Mouse (Mus musculus) left cerebral cortex, postnatal 4 days (tissue): ENCODE results near the gene Mbnl2. TPM values are rescaled to one million over a fixed set of nuclear protein-coding genes. Genes with fewer than 3 reads are reported as not detected.
A peak's percentile ranks its signal among the peaks of the same experiment; 100 is the strongest.

Source experiments
- DNase-seq: peaks from one replicate; pipeline ENCODE4 v3.0.0-alpha.2; 2022
- intact Hi-C: fragments of 180-260 bp; cut with DNase I; formaldehyde crosslinking; loops from one replicate; pipeline ENCODE4 v1.15.1; 2025
- total RNA-seq, 2 experiments: library from RNA; stranded (reverse); gene quantifications; 2 replicates each; pipeline ENCODE4 v1.2.3; 2021

Mbnl2 gene
- total RNA-seq, 2 experiments from 2014 or later, result 39.9 to 41.2 TPM

DNA sequence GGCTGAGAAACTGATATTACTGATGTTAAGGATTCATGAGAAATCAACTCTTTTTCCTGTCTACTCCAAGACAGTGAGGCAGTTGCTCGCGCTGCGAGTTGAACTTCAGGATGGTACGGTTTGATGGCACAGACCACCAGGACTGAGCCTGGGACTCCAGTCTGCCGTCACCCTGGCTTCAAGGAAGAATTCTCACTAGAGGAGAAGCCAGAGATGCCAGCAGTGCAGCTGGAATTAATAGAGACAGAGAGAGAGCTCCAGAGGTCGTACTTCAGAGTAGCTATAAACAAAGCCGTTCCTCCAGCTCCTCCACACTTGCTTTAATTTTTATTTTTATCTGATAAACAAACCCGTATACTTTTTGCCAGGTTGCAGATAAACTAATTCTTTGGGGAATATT, 102.5 kb downstream of the Mbnl2 start:
- DNase-seq, result no peak
- intact Hi-C loops, result no loop called here

DNA sequence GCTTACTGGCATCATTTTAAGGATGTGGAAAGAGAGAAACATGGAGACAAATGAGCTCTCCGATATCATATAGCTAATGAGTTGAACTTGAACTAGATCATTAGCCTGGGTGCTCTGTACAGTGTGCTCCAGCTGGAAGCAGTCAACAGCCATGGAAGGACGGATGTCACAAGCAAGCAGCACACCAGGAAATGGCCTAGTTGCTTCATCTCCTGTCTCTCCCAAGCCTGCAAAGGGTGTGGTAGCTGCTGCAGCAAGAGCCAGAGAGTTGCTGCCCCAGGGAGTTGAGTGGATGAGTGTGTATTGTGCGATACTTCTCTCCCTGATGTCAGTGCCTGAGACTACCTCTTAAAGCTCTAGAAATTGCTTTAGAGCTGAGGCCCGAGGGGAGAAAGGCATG, 104.2 kb downstream of the Mbnl2 start:
- intact Hi-C loops, result loop anchor here (10.0 kb wide), 1 partner anchor 545 kb away; no protein-coding TSS in a partner anchor
- no peak for DNase-seq

DNA sequence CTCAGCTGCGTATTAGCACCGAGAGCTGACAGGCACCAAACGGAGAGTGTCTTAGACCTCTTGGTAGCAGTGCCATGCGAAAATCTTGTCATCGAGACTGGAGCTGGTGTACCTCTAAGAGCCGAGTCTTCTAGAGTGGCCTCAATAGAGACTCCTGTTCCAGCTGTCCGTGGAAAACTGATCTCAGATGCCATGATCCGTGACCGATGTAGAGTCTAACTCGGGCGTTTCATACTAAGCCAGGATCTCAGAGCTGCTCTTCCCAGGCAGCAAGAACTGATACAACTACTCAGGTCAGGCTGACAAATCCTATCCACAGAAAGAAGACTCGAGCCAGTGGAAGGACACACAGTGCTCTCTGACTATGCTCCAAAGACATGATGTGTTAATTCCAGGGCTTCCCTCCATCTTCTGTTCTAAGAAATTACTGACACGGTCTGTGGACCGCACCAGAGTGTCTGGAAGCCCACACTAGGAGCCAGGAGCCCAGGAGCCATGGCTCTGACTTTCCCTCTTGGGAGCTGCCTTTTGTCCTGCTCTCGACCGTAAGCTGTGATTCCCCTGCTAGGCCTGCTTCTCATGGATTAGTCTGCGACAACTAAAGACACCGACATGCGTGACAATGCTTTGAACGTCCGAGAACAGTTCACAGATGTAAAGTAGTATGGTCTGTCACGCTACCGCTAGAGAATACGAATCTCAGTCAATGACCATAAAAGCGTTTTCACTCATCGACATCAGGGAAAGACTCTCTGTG, 106.1 kb downstream of the Mbnl2 start:
- intact Hi-C loops, result loop anchor here (10.0 kb wide), 1 partner anchor 547 kb away; no protein-coding TSS in a partner anchor

DNA sequence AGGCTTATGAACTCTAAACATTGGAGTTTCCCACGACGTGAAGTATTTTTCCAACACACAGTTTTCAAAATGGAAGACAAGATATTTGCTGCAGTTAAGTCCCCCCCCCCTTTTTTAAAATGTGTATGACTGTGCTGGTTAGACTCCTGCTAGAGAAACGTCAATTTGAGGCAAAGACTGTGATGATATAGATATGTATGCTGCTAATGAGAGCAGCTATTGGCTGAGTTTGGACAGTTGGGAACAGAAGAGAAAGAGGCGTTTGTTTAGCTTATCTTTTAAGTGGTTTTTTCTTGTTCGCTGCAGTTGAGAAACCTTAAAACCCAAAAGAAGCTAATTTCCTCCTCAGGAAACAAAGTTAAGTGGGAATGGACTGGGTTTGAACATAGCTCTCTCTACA, 106.7 kb downstream of the Mbnl2 start:
- intact Hi-C loops, result loop anchor here (10.0 kb wide), 1 partner anchor 547 kb away; no protein-coding TSS in a partner anchor
- DNase-seq, result no peak

More for the DNA sequence above, 106.1 kb downstream of the Mbnl2 start:
- DNase-seq, result no peak

DNA sequence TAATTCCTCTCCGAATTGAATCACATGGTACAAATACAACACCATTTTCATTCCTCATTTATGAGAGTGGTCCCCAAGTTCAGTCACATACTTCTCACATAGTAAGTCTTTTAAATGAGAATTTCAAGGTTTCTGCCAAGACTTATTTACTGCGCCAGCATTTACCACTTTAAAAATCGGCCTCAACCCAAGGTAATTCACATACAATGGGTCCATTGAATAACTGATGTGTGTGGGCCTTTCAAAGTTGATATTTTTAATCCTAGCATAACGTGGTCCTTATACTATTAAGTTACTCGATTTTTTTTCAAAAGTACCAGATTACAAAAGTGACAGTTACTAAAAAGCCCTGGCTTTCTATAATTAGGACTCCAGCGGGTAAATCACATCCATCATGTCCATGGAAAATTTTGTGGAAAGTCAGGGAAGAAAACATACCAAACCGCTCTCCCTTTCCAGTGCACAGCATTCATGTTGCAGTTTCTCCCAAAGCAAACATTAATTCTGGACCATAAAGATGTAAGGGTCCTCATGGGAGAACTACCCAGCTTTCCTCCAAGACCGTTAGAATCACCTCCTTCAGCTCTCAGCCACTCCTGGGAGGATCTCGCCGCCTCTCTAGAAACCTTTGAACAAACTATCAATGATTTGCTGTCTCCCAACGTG, 107.8 kb downstream of the Mbnl2 start:
- no peak for DNase-seq
- intact Hi-C loops, result loop anchor here (10.0 kb wide), 1 partner anchor 549 kb away; no protein-coding TSS in a partner anchor

DNA sequence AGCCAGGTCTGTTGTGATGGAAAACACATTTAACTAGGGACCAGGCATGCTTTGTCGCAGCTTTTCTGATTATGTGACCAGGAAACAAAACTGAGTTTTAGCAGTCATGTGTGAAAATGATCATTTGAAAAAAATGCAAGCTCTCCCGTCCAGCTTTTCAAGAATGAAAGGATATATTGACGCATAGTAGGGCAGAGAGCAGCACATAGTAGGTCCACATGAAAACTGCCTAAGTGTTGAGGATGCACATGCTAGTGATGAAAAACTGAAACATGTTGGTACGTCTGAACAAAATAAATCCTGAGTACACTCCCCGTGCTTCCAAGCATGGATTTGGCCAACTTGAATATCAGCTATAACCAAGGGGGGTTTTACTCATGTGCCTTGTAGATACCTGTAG, 109.1 kb downstream of the Mbnl2 start:
- intact Hi-C loops, result loop anchor here (10.0 kb wide), 1 partner anchor 550 kb away; no protein-coding TSS in a partner anchor
- DNase-seq, result no peak

DNA sequence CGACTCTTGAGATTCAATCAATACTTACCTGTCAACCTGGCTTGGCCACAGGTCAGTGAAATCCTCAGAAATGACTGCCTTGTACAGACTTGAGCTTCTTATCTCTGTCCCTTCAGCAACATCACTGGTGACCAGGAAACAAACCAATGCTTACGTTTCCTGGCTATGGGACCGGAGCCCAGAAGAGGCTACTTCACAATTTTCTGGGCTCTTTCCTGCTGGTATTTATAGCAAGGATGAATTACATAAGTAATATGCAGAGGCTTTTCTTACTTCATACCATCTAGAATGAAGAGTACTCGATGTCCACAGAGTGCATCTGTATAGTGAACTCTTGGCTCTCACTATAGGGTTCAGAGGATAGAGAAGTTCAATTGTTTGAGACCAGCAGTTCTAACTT, 111.8 kb downstream of the Mbnl2 start:
- DNase-seq, result no peak
- intact Hi-C loops, result loop anchor here (10.0 kb wide), 1 partner anchor 552 kb away; no protein-coding TSS in a partner anchor

DNA sequence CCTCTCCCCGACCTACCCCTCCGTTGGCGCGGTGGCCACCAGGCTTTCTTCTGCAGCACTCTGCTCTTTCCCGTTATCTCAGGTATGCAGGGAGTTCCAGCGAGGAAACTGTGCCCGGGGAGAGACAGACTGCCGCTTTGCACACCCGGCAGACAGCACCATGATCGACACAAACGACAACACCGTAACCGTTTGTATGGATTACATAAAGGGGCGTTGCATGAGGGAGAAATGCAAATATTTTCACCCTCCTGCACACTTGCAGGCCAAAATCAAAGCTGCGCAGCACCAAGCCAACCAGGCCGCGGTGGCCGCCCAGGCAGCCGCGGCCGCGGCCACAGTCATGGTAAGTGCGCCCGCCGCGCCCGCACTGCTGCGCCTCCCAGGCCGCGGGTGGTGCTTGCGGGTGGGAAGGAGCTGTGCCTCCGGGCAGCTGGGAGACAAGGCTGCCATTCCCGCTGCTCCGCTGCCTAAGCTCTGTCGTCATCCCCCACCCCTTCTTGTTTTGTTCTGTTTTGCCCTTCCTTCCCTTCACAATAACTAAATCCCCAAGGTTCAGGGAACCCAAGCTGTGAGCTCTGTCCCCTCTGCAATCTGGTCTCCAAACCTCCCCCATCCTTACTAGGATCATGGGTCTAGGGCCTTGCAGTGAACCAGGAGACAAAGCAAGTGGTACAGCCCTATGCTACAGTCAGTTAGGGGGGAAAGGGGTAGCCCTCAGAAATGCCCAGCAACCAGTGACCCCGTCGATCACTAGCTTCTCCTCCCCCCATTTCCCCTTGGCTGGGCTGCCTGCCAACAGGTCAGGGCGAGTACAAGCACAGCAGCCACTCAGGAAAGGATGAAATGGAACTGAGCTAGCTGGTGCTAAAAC, 113.6 kb downstream of the Mbnl2 start:
- intact Hi-C loops, result loop anchor here (10.0 kb wide), 1 partner anchor 554 kb away; no protein-coding TSS in a partner anchor
- DNase-seq, result peak; percentile 36

DNA sequence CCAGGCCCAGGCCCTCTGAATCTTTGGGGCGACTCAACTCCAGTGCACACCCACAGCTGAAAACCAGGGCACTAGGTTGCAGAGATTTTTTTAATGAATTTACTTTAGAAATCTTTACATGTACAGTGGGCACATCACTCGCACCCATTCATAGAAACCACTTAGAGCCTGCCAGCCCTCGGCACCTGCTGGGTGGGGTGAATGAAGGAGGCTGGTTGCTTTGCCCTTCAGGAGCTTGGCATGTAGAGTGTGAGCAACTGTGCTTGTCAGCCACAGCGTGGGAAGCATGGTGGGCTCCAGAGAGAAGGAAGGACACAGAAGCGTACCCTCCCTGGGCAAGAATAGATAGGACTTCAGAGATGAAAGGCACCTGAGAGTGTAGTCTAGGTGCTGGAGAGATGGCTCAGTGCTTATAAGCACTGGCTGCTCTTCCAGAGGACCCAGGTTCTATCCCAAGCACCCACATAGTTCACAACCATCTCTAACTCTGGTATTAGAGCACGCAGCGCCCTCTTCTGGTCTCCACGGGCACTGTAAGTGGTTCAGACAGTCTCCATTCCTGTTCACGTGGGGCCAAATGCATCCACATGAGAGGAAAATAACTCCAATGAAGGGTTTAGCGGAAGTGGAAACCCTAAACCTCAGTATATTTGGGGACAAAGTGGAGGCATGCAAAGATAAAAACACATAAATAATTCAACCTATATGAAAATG, 114.9 kb downstream of the Mbnl2 start:
- intact Hi-C loops, result loop anchor here (5.0 kb wide), 1 partner anchor 113 kb away; the partner anchor contains the start of gene Mbnl2
- DNase-seq, result no peak

DNA sequence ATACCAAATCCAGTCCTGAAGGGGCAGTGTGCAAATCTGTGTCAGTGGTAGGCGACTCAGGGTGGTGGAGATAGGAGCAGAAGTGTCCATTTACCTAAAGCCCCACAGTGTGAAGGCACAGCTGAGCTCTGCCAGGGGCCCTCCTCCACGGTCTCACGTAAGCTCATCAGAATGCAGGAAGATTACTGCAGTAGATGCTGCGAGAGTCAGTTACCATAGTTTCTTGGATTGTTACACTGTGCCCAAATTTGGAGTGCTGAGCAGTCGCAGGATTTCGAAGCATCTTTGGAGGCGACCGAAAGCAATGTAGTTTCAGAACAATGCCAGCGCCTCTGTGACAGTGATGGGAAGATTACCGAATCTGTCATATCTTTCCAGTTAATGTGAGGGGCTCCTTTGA, 116.2 kb downstream of the Mbnl2 start:
- intact Hi-C loops, result loop anchor here (5.0 kb wide), 1 partner anchor 114 kb away; the partner anchor contains the start of gene Mbnl2
- no peak for DNase-seq

DNA sequence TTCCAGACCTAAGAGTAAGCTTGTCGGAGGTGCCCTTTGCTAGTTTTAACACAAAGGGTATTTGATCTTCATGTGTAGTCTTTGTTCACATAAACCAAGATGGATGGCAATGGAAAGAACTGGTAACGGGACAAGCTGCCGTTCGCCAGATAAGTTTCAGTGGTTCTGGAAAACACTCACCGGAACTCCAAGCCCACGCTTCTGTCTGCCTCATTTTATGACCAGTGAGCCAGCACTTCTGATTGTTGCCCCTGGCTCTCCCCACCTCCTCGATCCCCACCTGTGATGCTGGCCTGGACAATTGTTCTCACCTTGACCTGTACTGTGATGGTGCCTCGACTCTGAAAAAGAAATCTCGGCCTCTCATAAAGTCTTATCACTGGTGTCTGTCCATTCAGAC, 117.0 kb downstream of the Mbnl2 start:
- intact Hi-C loops, result loop anchor here (5.0 kb wide), 1 partner anchor 115 kb away; the partner anchor contains the start of gene Mbnl2
- DNase-seq, result no peak

DNA sequence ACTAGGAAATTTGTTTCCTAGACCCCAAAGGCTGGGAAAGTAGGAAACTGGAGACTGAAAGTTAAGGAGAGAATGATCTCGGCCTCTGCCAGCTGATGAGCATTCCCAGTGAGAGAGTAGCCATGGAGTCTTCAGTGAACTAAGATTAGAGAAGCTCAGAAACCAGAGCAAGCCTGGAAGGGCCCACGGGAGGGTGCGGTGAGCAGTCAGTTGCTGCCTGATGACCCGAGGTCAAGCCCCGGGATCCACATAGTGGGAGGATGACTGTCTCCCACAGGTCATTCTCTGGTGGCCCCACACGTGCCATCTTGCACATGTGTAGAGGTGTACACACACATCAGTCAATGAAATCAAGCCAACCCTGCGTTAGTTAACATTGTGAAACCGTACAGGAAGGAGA, 118.0 kb downstream of the Mbnl2 start:
- intact Hi-C loops, result loop anchor here (5.0 kb wide), 1 partner anchor 116 kb away; the partner anchor contains the start of gene Mbnl2

DNA sequence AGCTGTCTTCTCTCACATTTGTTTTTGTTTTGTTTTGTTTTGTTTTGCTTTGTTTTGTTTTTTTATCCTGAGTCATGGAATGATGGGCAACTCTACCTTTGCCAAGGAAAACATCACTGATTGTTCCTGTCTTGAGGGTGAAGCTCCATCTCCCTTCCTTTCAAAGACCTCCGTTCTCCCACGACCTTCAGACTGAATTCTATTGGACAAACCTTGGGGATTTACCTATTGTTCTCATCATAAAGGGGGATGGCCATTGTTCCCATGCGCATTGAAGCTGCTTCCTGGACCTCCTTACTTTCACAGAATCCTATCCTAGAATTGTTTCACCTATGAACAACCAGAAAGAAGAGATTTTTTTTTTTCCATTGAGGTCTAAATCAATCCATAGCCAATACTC, 118.7 kb downstream of the Mbnl2 start:
- no peak for DNase-seq
- intact Hi-C loops, result loop anchor here (5.0 kb wide), 1 partner anchor 117 kb away; the partner anchor contains the start of gene Mbnl2

More for the DNA sequence above, 118.0 kb downstream of the Mbnl2 start:
- DNase-seq, result no peak

DNA sequence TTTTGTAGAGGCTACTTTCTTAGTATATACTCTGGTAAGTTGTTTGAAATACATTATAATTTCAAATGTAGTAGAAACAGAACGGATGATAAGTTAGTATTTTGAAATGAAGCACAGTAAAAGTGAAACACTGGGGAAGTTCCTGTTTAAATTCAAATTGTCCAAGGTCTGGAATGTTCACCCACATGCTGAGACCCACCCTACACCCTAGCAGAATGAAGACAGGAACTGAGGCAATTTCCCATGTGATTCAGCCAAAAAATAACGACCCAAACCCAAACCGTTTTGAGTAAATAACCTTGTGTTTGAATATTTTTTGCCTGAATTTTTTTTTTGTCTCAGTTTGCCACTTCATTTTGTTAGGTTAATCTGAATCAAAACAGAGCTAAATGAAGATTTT, 119.4 kb downstream of the Mbnl2 start:
- intact Hi-C loops, result loop anchor here (5.0 kb wide), 1 partner anchor 118 kb away; the partner anchor contains the start of gene Mbnl2
- DNase-seq, result no peak

DNA sequence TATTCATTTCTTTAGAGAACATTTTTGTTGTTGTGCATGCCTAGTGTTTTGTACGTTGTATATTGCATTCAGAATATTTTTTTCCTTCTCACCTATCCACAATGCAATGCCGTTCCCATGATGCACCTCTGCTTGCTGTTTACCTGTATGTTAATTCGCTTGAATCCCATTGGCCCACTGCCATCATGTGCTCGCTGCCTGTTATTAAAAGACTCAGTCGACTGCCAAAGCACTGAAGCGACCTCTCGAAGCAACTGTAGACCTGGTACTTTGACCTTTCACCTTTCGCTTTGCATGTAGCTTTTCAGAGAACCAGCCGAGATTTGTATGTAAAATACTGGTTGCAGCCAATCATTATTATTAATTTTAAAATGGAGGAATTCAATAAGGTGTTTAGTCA, 120.0 kb downstream of the Mbnl2 start:
- intact Hi-C loops, result no loop called here
- no peak for DNase-seq

DNA sequence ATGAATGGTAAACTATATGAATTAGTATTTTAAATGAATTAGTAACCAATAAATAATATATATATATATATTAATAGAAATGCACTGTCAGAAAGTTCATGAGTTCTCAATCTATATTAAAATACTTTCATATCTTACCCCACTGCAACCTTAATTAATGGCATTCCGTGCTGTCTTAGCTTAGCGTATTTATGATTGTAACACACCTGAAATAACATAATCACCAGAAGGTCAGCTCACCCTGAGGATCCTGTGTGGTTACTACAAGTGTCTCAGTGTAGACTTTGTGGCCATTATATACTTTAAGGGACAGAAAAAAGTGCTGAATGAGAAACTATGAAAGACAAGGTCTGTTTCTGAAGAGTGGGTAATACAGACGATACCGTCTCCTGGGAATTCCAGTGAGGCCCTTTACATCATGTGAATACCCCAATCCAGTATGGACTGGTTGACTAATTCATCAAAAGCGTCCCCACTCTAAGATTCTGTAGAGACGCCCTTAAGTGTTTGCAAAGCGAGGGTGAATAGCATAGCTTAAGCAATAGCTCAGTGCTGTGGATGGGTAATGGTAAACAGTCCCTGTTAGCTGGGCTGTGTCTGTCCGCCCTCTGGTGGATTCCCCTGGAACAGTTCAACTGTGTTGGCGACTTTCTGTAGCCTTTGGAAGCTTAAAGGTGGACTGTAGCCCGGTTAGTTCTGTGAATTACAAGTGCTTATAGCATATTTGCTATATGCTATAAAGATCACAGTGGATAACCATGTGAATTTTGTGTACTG, 122.6 kb downstream of the Mbnl2 start:
- intact Hi-C loops, result loop anchor here (2.0 kb wide), 1 partner anchor 261 kb away; no protein-coding TSS in a partner anchor
- DNase-seq, result peak; percentile 71

DNA sequence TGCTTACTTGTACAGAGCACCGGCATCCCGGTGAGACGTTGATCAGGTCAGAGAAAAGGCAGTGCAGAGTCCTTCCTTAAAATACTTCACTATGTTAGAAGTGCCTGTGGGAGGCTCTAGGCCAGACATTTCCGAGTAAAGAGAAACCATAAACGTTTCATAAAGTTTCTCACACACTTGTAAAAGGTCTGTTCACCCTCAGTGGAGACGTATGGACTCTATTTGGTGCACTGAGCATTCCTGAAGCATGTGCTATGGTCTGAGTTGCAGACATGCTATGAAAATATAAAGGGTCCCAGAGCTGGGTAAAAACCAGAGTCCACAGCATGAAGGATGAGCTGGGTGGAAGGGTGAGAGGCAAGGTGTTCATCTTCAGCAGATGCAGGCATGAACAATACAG, 124.1 kb downstream of the Mbnl2 start:
- intact Hi-C loops, result loop anchor here (2.0 to 5.0 kb wide), 2 partner anchors 263 to 327 kb away; no protein-coding TSS in a partner anchor
- no peak for DNase-seq

DNA sequence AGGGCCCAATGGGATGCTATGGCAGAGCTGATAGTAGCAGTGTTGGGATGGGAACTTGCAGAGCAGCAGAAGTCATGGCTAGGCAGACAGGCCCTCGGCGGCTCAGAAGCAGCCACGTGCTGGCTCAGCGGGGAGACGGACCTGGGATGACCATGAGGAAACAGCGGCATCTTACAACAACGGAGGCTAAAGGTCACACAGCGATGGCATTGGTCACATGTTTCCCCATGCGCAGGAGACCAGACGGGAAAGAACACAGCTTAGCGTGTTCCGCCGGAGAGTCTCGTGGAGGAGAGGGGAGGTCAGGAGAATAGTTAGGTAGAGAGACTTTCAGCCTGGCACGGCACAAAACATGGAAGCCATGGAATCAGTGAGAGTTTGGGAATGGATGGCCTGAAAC, 125.7 kb downstream of the Mbnl2 start:
- intact Hi-C loops, result loop anchor here (5.0 kb wide), 1 partner anchor 329 kb away; no protein-coding TSS in a partner anchor
- DNase-seq, result no peak

DNA sequence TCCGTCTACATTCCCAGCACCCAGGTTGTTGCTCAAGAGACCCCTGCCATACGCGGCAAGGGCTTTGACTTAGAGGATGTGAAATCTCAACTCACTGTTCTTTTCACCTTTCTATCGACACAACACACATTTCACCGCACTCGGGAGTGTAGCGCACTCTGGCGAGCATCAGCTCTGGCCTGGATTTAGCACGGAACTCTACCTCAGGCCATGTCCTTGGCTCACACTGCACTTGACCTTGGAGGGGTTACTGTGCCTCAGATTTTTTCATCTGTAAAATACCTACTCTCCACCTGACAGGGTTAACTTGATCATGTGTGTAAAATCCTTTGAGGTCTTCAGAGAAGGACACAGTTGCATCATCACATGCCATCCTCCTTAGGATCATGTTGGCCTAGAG, 127.2 kb downstream of the Mbnl2 start:
- no peak for DNase-seq
- intact Hi-C loops, result loop anchor here (5.0 kb wide), 1 partner anchor 330 kb away; no protein-coding TSS in a partner anchor
